Mouse (Mus musculus) heart, postnatal 0 days (tissue): ENCODE results near the gene Sars2.

ENCODE experiments used
- CTCF ChIP-seq: IDR thresholded peaks from 2 replicates; pipeline ENCODE4 v1.5.1; 2016; ENCODE audit warnings: antibody characterized with exemption, control low read depth, low read depth
- EP300 ChIP-seq: IDR thresholded peaks from 2 replicates; pipeline ENCODE4 v1.6.1; 2016; ENCODE audit warnings: antibody characterized with exemption, low read depth

DNA sequence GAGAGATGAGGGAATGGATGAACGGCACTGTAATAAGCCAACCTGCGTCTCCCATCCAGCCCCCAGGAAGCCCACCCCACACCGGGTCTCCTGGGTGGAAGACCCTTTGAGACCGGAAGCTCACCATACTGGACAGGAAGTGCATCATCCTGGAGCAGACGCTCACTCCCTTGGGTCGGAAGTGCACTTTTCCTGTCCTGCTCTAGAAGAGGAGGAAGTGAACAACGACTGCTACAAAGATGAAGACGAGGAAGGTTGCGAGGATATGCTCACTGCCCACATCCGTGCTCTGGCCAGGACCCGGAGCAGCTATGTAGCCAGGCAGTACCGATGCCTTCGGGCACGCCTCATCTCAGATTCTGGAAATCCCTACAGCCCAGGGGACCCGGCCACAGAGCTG is 54.0 kb downstream of the Sars2 start:
- TF ChIP-seq CTCF (no peak), EP300 (0 out of 2 replicates have a peak, but pooled peaks have one; percentile 46)
